Comparison of ENCODE assay signal across 8 mouse cellular contexts in genomic region chr14:14632471-14632870, GRCm38 (mm10).
DNase-seq lines count a peak whose midpoint lies in the region; ATAC-seq lines count a peak whose summit lies in the region.

No protein-coding gene starts in this region.

- peaks cover 4% of the 10 kb centered on the region; the same call in 1 of the 2 replicates for H3K27me3 ChIP-seq in hindbrain, embryonic 15.5 days
- H3K27me3 ChIP-seq in lung, embryonic 15.5 days: no peaks in the 10 kb centered on the region

- ATAC-seq in hindbrain, embryonic 15.5 days (ENCODE audit: low FRiP score, low read depth): peak; percentile 66; the same call in 1 of the 2 replicates
- ATAC-seq in lung, embryonic 15.5 days (ENCODE audit: borderline replicate concordance, extremely low read depth, low FRiP score, low TSS enrichment): no peak

- no peaks in the 10 kb centered on the region for H3K9me3 ChIP-seq in hindbrain, embryonic 15.5 days
- no peaks in the 10 kb centered on the region for H3K9me3 ChIP-seq in lung, embryonic 15.5 days

- WGBS in hindbrain, embryonic 15.5 days: under 1% methylated on average over 15 of the region's 15 CpGs
- WGBS in lung, embryonic 15.5 days: under 1% methylated on average over 15 of the region's 15 CpGs

- no peak overlapping the region for H3K27ac ChIP-seq in hindbrain, embryonic 15.5 days (replicated peaks)
- no peak overlapping the region for H3K27ac ChIP-seq in lung, embryonic 15.5 days

- H3K9ac ChIP-seq in hindbrain, embryonic 15.5 days: no peak overlapping the region
- H3K9ac ChIP-seq in lung, embryonic 15.5 days: no peak overlapping the region

- DNase-seq in cerebellum, postnatal 10 days: peak; percentile 4 to 7
- no peak for DNase-seq in cerebellum, adult 11-12 months
- DNase-seq in adrenal gland, postnatal 14 days: peak; percentile 21
- DNase-seq in forelimb bud, embryonic 11.5 days (ENCODE audit: low read depth, low spot score): peak; percentile 35
- DNase-seq in retina, embryonic 14.5 days (ENCODE audit: low spot score): peak; percentile 39
- DNase-seq in urinary bladder, postnatal 10 days (ENCODE audit: low spot score): no peak

- peak overlapping the region; percentile 53 for H3K4me2 ChIP-seq in hindbrain, embryonic 15.5 days
- peak overlapping the region; percentile 52 for H3K4me2 ChIP-seq in lung, embryonic 15.5 days

- peaks cover 13% of the 10 kb centered on the region for H3K4me1 ChIP-seq in hindbrain, embryonic 15.5 days (replicated peaks)
- 0 out of 2 replicates have a peak, but pooled peaks cover 7% of the 10 kb centered on the region for H3K4me1 ChIP-seq in lung, embryonic 15.5 days

- no peaks in the 10 kb centered on the region for H3K36me3 ChIP-seq in hindbrain, embryonic 15.5 days
- H3K36me3 ChIP-seq in lung, embryonic 15.5 days: no peaks in the 10 kb centered on the region

- H3K4me3 ChIP-seq in hindbrain, embryonic 15.5 days: peak overlapping the region; percentile 22
- peak overlapping the region; percentile 28 for H3K4me3 ChIP-seq in lung, embryonic 15.5 days

Comparison
In these comparisons a context has a peak if more than half of its experiments do, and no peak if none do; other contexts are left out.
1. DNase-seq: peak in cerebellum, postnatal 10 days (2 of 2), adrenal gland, postnatal 14 days (single experiment), forelimb bud, embryonic 11.5 days (single experiment) and retina, embryonic 14.5 days (single experiment); none in cerebellum, adult 11-12 months (single experiment) and urinary bladder, postnatal 10 days (single experiment).